Mouse (Mus musculus) layer of hippocampus, postnatal 36 days (tissue): ENCODE measurements around the gene Epn1. TPM values are rescaled to one million over a fixed set of nuclear protein-coding genes. Genes with fewer than 3 reads are reported as not detected.

Experiments used
- DNase-seq, 2 experiments: peaks; one replicate each; pipeline ENCODE4 v3.0.0; 2022
- microRNA-seq, 2 experiments: library from miRNA; unstranded; fragments of <30 nt; microRNA quantifications; one replicate each; pipeline ENCODE4 v1.2.0; 2021
- total RNA-seq, 2 experiments: library from RNA; stranded (reverse); gene quantifications; 2 replicates each; pipeline ENCODE4 v1.2.3; 2021

Epn1 gene
- total RNA-seq, 2 experiments from 2014 or later, result 523 to 530 TPM

DNA sequence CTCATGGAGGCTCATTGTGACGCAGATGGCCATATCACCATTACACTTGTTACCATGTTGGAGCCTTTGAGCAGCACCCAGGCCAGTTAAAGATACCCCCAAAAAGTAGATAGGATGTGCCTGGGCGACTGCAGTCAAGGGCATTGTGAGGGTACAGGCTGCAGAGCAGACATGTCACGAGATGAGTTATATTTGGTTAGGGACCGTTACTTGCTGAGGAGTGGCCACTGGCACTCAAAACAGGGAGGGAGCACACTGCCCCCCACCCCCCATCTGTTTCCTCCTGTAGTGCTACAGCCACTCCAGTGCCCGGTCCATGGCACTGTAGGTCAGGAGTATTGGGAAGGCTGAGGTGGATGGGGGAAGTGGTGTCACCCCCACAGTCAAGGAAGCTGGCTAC, 18.7 kb downstream of the Epn1 start:
- DNase-seq, result no peak

DNA sequence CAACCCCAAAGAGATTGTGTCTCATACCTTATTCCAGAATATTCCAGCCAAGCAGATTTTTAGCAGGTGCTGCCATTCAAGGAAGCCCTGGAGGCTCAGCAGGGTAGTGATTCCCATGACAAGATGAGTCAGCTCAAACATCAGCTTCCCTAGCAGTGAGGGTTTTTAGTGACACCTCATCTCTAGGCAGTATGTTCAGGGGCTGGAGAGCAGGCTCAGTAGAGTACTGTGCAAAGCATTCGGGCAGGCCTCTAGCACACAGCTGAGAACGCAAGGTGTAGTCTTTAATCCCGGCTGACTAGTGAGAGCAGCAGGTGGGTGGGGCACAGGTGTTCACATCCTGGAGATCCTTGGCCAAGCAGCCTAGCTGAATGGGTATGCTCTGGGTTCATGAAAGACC, 19.8 kb downstream of the Epn1 start:
- no peak for DNase-seq

DNA sequence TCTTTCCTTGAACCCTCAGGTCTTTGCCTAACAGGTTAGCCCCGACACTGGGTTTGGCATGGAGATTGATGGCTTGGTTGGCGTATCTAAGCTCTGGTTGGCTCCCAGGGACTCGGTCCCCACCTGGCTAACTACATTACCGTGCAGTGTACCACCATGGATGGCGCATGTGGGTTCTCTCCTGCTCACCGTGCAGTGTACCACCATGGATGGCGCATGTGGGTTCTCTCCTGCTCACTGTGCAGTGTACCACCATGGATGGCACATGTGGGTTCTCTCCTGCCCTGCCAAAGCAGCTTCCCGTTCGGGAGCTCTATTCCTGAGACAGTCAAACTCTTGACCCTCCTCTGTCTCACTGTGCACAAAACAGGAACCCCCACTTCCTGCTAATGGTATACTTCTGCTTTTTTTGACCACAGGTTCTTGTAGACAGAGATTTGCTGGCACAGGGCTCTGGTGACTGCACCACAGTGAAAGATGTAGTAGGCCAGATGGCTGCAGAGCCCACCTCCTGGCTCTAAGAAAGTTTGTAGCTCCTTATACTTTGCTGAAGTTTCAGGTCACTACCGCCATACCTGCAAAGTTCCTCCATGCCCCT, 21.1 kb downstream of the Epn1 start:
- DNase-seq, result no peak

DNA sequence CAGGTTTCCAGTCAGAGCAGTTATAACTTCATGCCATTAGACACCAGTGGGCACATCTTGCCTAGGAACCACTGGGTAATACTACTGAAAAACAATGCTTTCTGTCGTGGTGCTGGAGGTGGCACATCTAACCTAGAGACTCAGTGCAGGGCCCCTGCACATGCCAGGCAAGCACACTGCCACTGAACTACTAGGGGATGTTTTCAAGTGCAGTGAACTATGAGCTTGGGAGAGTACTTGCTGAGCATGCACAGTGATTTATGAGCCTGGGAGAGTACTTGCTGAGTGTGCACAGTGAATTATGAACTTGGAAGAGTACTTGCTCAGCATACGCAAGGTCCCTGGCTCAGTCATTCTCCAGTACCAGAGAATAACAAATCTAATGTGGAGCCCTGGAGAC, 22.5 kb downstream of the Epn1 start:
- no peak for DNase-seq

DNA sequence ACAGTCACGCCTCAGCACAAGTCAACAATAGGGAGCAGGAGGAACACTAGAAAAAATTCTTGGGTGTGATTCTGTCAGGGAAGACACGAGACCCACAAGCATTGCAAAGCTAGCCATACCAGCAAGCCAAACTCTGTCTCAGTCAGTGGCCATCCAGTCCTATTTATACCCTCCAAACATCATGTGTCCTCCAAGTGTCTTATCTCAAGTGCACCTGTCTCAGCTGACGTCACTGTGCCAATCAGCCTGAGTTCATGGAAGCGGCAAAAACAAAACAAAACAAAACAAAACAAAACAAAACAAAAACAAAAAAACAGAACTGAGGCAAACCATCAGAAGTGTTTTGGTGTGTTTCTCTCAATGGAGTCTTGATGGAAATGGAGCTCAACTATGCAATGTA, 28.2 kb downstream of the Epn1 start:
- DNase-seq, result no peak

DNA sequence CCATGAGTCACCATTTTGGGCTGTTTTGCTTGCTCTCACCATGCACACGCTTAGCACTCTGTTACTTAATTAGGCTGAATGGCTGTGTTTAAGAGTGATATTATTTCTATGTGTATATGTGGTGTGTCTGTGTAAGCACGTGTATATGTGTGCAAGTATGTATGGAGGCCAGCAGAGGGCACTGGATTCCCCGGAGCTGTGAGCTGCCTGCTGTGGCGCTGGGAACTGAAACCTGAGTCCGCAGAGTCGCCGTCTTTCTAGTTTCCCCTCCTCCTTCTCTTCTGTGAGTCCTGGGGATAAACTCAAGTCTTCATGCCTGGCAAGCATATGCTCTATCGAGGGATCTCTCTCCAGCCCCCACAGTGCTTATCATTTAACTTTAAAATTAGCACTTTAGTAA, 29.3 kb downstream of the Epn1 start:
- no peak for DNase-seq

DNA sequence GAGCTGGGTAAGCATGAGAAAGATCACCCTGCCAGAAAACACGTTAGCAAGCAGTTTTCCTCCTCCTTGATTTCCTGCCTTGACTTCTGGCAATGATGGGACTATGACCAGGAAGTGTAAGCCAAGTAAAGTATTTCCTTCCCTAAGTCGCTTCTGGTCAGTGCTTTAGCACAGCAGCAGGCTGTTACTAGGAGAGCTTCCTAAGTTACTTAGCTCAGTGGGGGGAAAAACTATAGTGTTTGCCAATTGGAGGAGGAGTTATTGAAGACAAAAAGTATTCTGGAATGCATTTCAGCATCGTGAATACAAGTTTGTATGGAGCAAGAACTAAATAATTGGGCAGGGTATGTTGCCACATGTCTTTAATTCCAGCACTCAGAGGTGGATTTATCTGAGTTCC, 32.7 kb downstream of the Epn1 start:
- DNase-seq, result no peak

DNA sequence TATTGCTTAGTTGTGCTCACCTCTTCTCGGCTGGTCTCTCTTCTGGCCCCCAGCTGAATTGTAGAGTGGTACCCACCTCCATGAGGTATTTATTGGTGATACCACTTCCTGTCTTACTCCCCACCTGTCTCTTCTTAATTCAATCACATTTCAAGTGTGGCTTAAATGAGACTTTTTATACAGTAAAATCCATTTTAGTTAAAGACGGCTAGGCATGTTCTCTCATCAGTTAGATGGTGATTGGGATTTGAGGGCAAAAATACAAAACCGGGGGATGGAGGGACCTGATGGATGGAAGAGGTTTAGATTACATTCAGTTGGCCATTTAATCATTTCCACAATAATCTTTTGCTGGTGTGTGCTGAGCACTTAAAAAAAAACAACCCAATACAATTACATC, 36.8 kb downstream of the Epn1 start, which contains the start of gene Rfpl4:
Gene Rfpl4 (minus strand): TSS at position 101 of the 400 bp plus-strand sequence.
- no peak for DNase-seq

DNA sequence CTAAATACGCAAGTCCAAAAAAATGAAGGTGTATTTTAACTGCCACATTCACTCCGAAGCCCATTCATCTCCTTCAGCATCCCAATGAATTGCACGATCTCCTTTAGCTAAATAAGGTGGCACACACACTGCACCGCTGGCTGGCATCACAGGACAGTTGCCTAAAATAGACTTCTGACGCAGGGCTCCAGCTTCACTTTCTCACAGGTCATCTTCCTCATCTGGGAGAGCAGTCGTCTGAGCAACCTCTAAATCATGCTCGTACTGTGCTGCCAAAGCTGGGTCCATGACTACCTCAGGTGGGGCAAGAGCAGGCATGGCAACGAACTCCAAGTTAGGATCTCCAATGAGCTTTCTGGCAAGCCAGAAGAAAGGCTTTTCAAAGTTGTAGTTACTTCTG, 45.0 kb downstream of the Epn1 start:
- DNase-seq, result no peak

DNA sequence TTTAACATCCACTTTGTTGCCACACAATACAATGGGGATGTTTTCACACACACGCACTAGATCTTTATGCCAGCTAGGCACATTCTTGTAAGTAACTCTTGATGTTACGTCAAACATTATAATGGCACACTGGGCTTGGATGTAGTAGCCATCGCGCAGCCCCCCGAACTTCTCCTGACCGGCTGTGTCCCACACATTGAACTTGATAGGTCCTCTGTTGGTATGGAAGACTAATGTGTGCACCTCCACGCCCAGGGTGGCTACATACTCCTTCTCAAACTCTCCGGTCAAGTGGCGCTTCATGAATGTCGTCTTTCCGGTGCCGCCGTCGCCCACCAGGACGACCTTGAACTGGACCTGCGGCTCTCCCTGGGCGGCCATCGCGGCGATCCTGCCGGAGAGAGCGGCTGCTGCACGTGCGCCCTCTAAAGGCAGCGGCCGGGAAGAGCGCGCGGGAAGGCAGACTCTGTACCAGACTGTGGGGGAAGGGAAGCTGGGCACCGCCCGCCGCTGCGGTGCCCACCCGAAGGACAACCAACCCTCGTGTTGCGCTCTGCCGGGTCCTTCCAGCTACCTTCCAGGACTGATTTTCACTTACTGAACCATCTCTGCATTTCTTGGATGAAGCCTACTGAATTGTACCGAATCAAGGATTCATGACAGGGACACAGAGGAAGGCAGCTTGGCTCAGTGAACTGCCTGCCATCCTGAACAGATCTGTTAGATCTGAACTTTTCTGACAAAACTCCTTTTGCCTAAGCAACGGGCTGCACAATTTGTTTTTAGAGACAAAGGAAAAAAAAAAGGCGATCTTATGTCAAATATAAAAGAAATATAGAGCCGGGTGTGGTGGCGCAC, 45.7 kb downstream of the Epn1 start, which contains the start of gene Rasl2-9:
Gene Rasl2-9 (minus strand): TSS at position 402 of the 858 bp plus-strand sequence.
- DNase-seq, result peak; percentile 75 to 80

Small RNAs within 50 kb of the gene (microRNA-seq; reads per million reads assigned to microRNA genes)
- 0 reads per million in 2 experiments for gene Gm26217

Other genes with a start within 250 kb of the Epn1 start
- gene Shisa7, start 235.5 kb upstream of the Epn1 start, total RNA-seq, result 100 to 1,000 TPM; 176 to 202 TPM
- gene Isoc2b, start 210.0 kb upstream of the Epn1 start, total RNA-seq, result 1 to 10 TPM; 4.0 to 7.8 TPM
- gene Isoc2a, start 203.1 kb upstream of the Epn1 start, total RNA-seq, result 10 to 100 TPM; 11.4 to 13.6 TPM
- under 1 TPM; 0.51 to 0.62 TPM for gene Gm36210, start 173.7 kb upstream of the Epn1 start, total RNA-seq
- gene Zfp628, start 165.0 kb upstream of the Epn1 start, total RNA-seq, result 10 to 100 TPM; 12.7 to 13.2 TPM
- 100 to 1,000 TPM; 119 to 120 TPM for gene Nat14, start 158.2 kb upstream of the Epn1 start, total RNA-seq
- gene Ssc5d, start 154.4 kb upstream of the Epn1 start, total RNA-seq, result 1 to 10 TPM; 2.9 to 3.8 TPM
- under 1 TPM; 0.27 to 0.30 TPM for gene Sbk2, start 115.8 kb upstream of the Epn1 start, total RNA-seq
- gene Sbk3, start 109.1 kb upstream of the Epn1 start, total RNA-seq, result 1 to 10 TPM in 1 of 2 experiments, under 1 TPM in 1; 0.70 to 1.4 TPM
- 10 to 100 TPM; 31.6 to 35.9 TPM for gene Zfp579, start 84.1 kb upstream of the Epn1 start, total RNA-seq
- gene Zfp524, start 65.8 kb upstream of the Epn1 start, total RNA-seq, result 1 to 10 TPM; 6.5 to 8.1 TPM
- 10 to 100 TPM; 19.6 to 25.1 TPM for gene Fiz1, start 65.5 kb upstream of the Epn1 start, total RNA-seq
- not detected for gene Gm44973, start 64.7 kb upstream of the Epn1 start, total RNA-seq
- gene Zfp865, start 59.9 kb upstream of the Epn1 start, total RNA-seq, result 10 to 100 TPM; 33.5 to 39.7 TPM
- gene Ccdc106, start 59.7 kb upstream of the Epn1 start, total RNA-seq, result 10 to 100 TPM; 56.9 to 61.9 TPM
- not detected for gene 4632433K11Rik, start 46.1 kb upstream of the Epn1 start, total RNA-seq
- 1 to 10 TPM; 5.1 to 5.4 TPM for gene Zfp784, start 41.8 kb upstream of the Epn1 start, total RNA-seq
- gene Zfp580, start 28.7 kb upstream of the Epn1 start, total RNA-seq, result 10 to 100 TPM; 34.5 to 35.2 TPM
- 100 to 1,000 TPM; 183 to 184 TPM for gene U2af2, start 18.1 kb upstream of the Epn1 start, total RNA-seq
- not detected for gene Rfpl4, start 36.7 kb downstream of the Epn1 start, total RNA-seq
- gene Rasl2-9, start 45.7 kb downstream of the Epn1 start, total RNA-seq, result not detected
- gene Vmn1r55, start 69.4 kb downstream of the Epn1 start, total RNA-seq, result not detected
- not detected for gene Vmn1r56, start 116.5 kb downstream of the Epn1 start, total RNA-seq
- not detected for gene Vmn1r57, start 138.3 kb downstream of the Epn1 start, total RNA-seq